Mouse (Mus musculus): ENCODE results near the gene Actg2.

Gene Actg2

GRCm38 (mm10) chr6:83512495-83512894, 23.6 kb downstream of the Actg2 start:
- in situ Hi-C loops (cut with MboI) = loop anchor here (5.0 kb wide), 1 partner anchor 155 kb away; no protein-coding TSS in a partner anchor

- in situ Hi-C loops (cut with MboI) = loop anchor here (5.0 kb wide), 1 partner anchor 153 kb away; no protein-coding TSS in a partner anchor
These were observed 25.9 kb downstream of the Actg2 start for GRCm38 (mm10) chr6:83510210-83510609.

- in situ Hi-C loops (cut with MboI) = no loop called here
These were observed 26.6 kb downstream of the Actg2 start for GRCm38 (mm10) chr6:83509442-83509841.

- in situ Hi-C loops (cut with MboI) = no loop called here
These were observed 28.9 kb downstream of the Actg2 start for GRCm38 (mm10) chr6:83507168-83507546.

- in situ Hi-C loops (cut with MboI) = no loop called here
These were observed 29.6 kb downstream of the Actg2 start, which contains the start of gene Dguok for GRCm38 (mm10) chr6:83506258-83507167. Gene Dguok (minus strand): TSS chr6:83506969.

GRCm38 (mm10) chr6:83505554-83505953, 30.5 kb downstream of the Actg2 start:
- in situ Hi-C loops (cut with MboI) = no loop called here

- in situ Hi-C loops (cut with MboI) = no loop called here
These were observed 32.7 kb downstream of the Actg2 start for GRCm38 (mm10) chr6:83503361-83503760.

- in situ Hi-C loops (cut with MboI) = no loop called here
These were observed 33.4 kb downstream of the Actg2 start for GRCm38 (mm10) chr6:83502656-83503055.

GRCm38 (mm10) chr6:83501524-83502310, 34.3 kb downstream of the Actg2 start:
- in situ Hi-C loops (cut with MboI) = no loop called here

GRCm38 (mm10) chr6:83500462-83500861, 35.6 kb downstream of the Actg2 start:
- in situ Hi-C loops (cut with MboI) = no loop called here

- in situ Hi-C loops (cut with MboI) = no loop called here
These were observed 37.0 kb downstream of the Actg2 start for GRCm38 (mm10) chr6:83499078-83499477.

- in situ Hi-C loops (cut with MboI) = no loop called here
These were observed 39.0 kb downstream of the Actg2 start for GRCm38 (mm10) chr6:83496753-83497710.

- in situ Hi-C loops (cut with MboI) = no loop called here
These were observed 39.9 kb downstream of the Actg2 start for GRCm38 (mm10) chr6:83496009-83496752.

GRCm38 (mm10) chr6:83490622-83491021, 45.4 kb downstream of the Actg2 start:
- in situ Hi-C loops (cut with MboI) = no loop called here

GRCm38 (mm10) chr6:83488200-83488599, 47.9 kb downstream of the Actg2 start:
- in situ Hi-C loops (cut with MboI) = no loop called here

GRCm38 (mm10) chr6:83487298-83487697, 48.8 kb downstream of the Actg2 start:
- in situ Hi-C loops (cut with MboI) = no loop called here

- in situ Hi-C loops (cut with MboI) = no loop called here
These were observed 50.2 kb downstream of the Actg2 start for GRCm38 (mm10) chr6:83485854-83486253.

GRCm38 (mm10) chr6:83483776-83484175, 52.3 kb downstream of the Actg2 start:
- in situ Hi-C loops (cut with MboI) = no loop called here

- in situ Hi-C loops (cut with MboI) = no loop called here
These were observed 53.5 kb downstream of the Actg2 start for GRCm38 (mm10) chr6:83482418-83483085.

- in situ Hi-C loops (cut with MboI) = no loop called here
These were observed 55.9 kb downstream of the Actg2 start for GRCm38 (mm10) chr6:83480019-83480655.
